ENCODE assay signal across 8 mouse cellular contexts in the genomic region with DNA sequence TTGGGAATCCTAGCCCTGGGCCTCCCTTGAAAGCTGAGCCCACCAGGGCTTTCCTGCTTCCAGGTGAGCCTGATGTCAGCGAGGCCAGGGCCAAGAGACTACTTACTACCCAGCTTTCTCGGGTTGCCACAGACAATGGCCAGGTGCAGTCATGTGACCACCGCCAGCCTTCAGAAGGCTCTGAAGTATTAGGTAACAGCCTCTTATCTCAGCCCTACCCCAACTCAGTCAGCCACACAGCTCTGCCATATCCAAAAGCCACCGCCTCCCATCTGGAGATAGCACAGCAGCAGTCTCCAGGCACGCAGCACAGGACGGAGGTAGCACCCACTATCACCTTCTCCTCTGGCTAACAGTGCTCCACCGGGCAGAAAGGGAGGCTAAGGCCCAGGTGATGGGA. TPM values are rescaled to one million over a fixed set of nuclear protein-coding genes. Genes with fewer than 3 reads are reported as not detected.
A peak's percentile ranks its signal among the peaks of the same experiment; 100 is the strongest.
DNase-seq lines count a peak whose midpoint lies in the region; ATAC-seq and TF ChIP-seq lines count a peak whose summit lies in the region.

No protein-coding gene starts in this region.

- H3K4me3 ChIP-seq in heart, embryonic 15.5 days, result no peak overlapping the region
- no peak overlapping the region for H3K4me3 ChIP-seq in intestine, embryonic 15.5 days (replicated peaks)
- no peak overlapping the region for H3K4me3 ChIP-seq in midbrain, embryonic 15.5 days
- no peak overlapping the region for H3K4me3 ChIP-seq in thymus, adult 2 months (ENCODE audit: control insufficient read depth, insufficient read depth, low read length)

- no peak for TF ChIP-seq CTCF in thymus, adult 2 months (IDR thresholded peaks at IDR 0.05; ENCODE audit: borderline replicate concordance, control insufficient read depth, extremely low read depth, insufficient read depth, low read length, poor library complexity)

- peaks cover 46% of the 10 kb centered on the region for H3K27me3 ChIP-seq in heart, embryonic 15.5 days
- no peaks in the 10 kb centered on the region for H3K27me3 ChIP-seq in intestine, embryonic 15.5 days (replicated peaks)
- H3K27me3 ChIP-seq in midbrain, embryonic 15.5 days (replicated peaks), result no peaks in the 10 kb centered on the region
- no peaks in the 10 kb centered on the region for H3K27me3 ChIP-seq in thymus, adult 2 months (ENCODE audit: control insufficient read depth, insufficient read depth, low read length)

- peak overlapping the region; percentile 6; the same call in 1 of the 2 replicates for H3K4me2 ChIP-seq in heart, embryonic 15.5 days
- H3K4me2 ChIP-seq in intestine, embryonic 15.5 days (replicated peaks), result peak overlapping the region; percentile 98
- H3K4me2 ChIP-seq in midbrain, embryonic 15.5 days, result peak overlapping the region; percentile 92

- H3K9ac ChIP-seq in heart, embryonic 15.5 days, result no peak overlapping the region
- peak overlapping the region; percentile 4; the same call in 1 of the 2 replicates for H3K9ac ChIP-seq in intestine, embryonic 15.5 days
- no peak overlapping the region for H3K9ac ChIP-seq in midbrain, embryonic 15.5 days

- no peak for DNase-seq in heart, adult 9 months (ENCODE audit: low spot score in 2 of 2)
- peak; percentile 74 for DNase-seq in c-Kit-positive CD71-positive TER-119-positive erythroid progenitor cells, embryonic 14.5 days (ENCODE audit: low spot score)
- DNase-seq in Muller cell, postnatal 12 days (ENCODE audit: inconsistent ontology term), result no peak
- no peak for DNase-seq in thymus, adult 2 months
- no peak for DNase-seq in B cell, adult 2 months

- H3K9me3 ChIP-seq in heart, embryonic 15.5 days (replicated peaks), result no peaks in the 10 kb centered on the region
- H3K9me3 ChIP-seq in intestine, embryonic 15.5 days, result no peaks in the 10 kb centered on the region
- no peaks in the 10 kb centered on the region for H3K9me3 ChIP-seq in midbrain, embryonic 15.5 days

- H3K27ac ChIP-seq in heart, embryonic 15.5 days, result no peak overlapping the region
- H3K27ac ChIP-seq in intestine, embryonic 15.5 days, result peak overlapping the region; percentile 70
- no peak overlapping the region for H3K27ac ChIP-seq in midbrain, embryonic 15.5 days
- no peak overlapping the region for H3K27ac ChIP-seq in thymus, adult 2 months (ENCODE audit: control insufficient read depth, insufficient read depth, low read length)

- 42% methylated on average over 7 of the region's 7 CpGs for WGBS in heart, embryonic 15.5 days
- 43% methylated on average over 7 of the region's 7 CpGs for WGBS in intestine, embryonic 15.5 days
- 76% methylated on average over 7 of the region's 7 CpGs for WGBS in midbrain, embryonic 15.5 days
- 72% methylated on average over 7 of the region's 7 CpGs for WGBS in thymus, adult 2 months

- no peaks in the 10 kb centered on the region for H3K36me3 ChIP-seq in heart, embryonic 15.5 days
- no peaks in the 10 kb centered on the region for H3K36me3 ChIP-seq in intestine, embryonic 15.5 days
- no peaks in the 10 kb centered on the region for H3K36me3 ChIP-seq in midbrain, embryonic 15.5 days (replicated peaks)
- H3K36me3 ChIP-seq in thymus, adult 2 months (ENCODE audit: control insufficient read depth, insufficient read depth, low read length), result no peaks in the 10 kb centered on the region

- ATAC-seq in heart, embryonic 15.5 days (replicated peaks; ENCODE audit: insufficient number of reproducible peaks, insufficient read depth, low FRiP score, low read depth), result no peak
- peak; percentile 79 for ATAC-seq in intestine, embryonic 15.5 days
- no peak for ATAC-seq in midbrain, embryonic 15.5 days (replicated peaks)

- TF ChIP-seq POLR2A in thymus, adult 2 months (IDR thresholded peaks at IDR 0.05; ENCODE audit: control insufficient read depth, extremely low read depth, insufficient read depth, low read length, poor library complexity), result no peak

- peaks cover 30% of the 10 kb centered on the region for H3K4me1 ChIP-seq in heart, embryonic 15.5 days (replicated peaks)
- peaks cover 15% of the 10 kb centered on the region for H3K4me1 ChIP-seq in intestine, embryonic 15.5 days (replicated peaks)
- H3K4me1 ChIP-seq in midbrain, embryonic 15.5 days, result peaks cover 54% of the 10 kb centered on the region
- H3K4me1 ChIP-seq in thymus, adult 2 months (replicated peaks; ENCODE audit: control insufficient read depth, insufficient read depth, low read length), result peaks cover 36% of the 10 kb centered on the region

RNA-seq across cellular contexts. Expression of a gene that starts 3.5 kb away (rescaled TPM):
- polyA plus RNA-seq in heart, embryonic 15.5 days (2015; fragmentation: Nextera tagmentation; extraction: Ambion mirVana), result 2.4 and 5.3 TPM in 2 replicates
- polyA plus RNA-seq in intestine, embryonic 15.5 days (2015; fragmentation: Nextera tagmentation; extraction: Ambion mirVana), result 13.6 and 14.9 TPM in 2 replicates
- 14.6 and 15.8 TPM in 2 replicates for polyA plus RNA-seq in midbrain, embryonic 15.5 days (2015; fragmentation: Nextera tagmentation; extraction: Ambion mirVana)
- polyA plus RNA-seq in thymus, adult 2 months (2012; rRNA removed), result 75.0 and 87.7 TPM in 2 replicates

RNA-seq across cellular contexts. Expression of a gene that starts 58.1 kb away (rescaled TPM):
- polyA plus RNA-seq in heart, embryonic 15.5 days (2015; fragmentation: Nextera tagmentation; extraction: Ambion mirVana), result 27.0 and 30.9 TPM in 2 replicates
- 36.2 and 41.8 TPM in 2 replicates for polyA plus RNA-seq in intestine, embryonic 15.5 days (2015; fragmentation: Nextera tagmentation; extraction: Ambion mirVana)
- polyA plus RNA-seq in midbrain, embryonic 15.5 days (2015; fragmentation: Nextera tagmentation; extraction: Ambion mirVana), result 28.0 and 28.8 TPM in 2 replicates
- polyA plus RNA-seq in thymus, adult 2 months (2012; rRNA removed), result 25.6 and 34.9 TPM in 2 replicates

Comparison
In these comparisons a context has a peak if more than half of its experiments do, and no peak if none do; other contexts are left out.
1. H3K4me2 ChIP-seq: peak in every context shown above with its lines; median percentile 98 in intestine, embryonic 15.5 days; 92 in midbrain, embryonic 15.5 days; 6 in heart, embryonic 15.5 days.